Mouse (Mus musculus): ENCODE measurements around the gene Gale. TPM values are rescaled to one million over a fixed set of nuclear protein-coding genes. Genes with fewer than 3 reads are reported as not detected.

Gene Gale
- total RNA-seq (2021), result 10 to 100 TPM; 22.4 to 22.5 TPM

DNA sequence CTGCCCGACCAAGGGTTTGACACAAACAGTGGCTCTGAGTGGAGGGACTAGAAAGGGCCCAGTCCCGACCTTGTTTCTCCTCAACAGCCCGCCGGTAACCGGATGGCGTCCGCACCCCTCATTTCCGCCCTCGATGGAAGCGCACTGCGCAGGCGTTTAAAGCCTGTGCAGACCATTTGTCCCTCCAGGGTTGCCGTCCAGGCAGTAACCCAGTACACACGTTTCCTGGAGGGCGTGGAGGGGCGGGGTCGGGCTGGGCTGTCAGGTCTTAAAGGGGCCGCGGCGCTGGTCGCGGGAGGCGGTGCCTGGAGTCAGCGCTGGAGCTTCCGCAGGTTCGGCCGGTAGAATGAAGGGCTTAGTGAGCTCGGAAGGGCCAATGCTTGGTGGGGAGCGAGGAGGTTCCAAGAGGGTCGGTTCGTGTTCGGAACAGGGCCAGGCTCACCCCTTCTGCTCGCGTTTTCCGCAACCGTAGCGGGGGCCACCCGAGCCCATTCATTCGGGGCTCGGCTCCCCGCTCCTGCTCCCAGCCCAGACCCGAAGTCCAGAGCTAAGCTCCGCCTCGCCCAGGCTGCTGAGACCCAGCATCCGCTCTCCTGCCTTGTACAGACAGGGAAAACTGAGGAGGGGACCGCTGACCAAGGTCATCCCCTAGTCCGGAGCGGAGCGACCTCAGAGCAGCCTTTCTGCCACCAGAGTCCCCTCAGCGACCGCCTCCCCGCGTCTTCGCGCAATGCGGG, at the start of gene Gale:
Gene Gale (plus strand): TSS at position 271 of the 737 bp plus-strand sequence.
- DNase-seq (ENCODE audit: low spot score in 2 of 2), result peak; percentile 93 to 97
- intact Hi-C loops (cut with DNase I), result loop anchor here (1.0 kb wide), 1 partner anchor 9 kb away; the partner anchor contains the start of gene Lypla2

DNA sequence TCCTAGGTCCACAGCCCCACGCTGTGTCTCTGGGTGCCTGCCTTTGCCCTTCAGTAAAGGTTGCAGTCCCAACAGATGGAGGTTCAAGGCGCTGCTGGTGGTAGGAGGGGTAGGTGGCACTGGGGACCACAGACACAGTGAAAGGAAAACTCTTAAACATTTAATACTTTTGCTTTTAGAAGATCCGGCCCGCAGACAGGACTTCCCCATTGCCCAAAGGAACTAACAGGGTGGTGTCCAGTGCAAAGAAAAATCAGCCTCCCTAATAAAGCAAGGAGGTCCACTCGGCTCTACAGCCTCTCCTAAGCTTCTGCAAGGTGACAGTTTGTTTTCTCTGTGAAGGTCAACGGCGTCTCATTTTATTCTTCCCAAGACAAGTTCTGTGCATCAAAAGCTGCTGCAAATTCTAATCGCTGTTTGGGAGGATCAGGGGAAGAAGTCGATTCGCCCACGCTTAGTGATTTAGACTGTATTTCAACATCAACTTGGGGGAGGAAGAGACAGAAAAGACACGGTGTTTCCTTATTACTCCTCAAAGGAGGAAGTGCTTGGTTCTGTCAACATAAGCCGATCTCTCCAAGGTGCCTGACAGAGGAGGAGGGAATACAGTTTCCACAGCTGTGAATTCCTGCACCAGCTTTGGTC, 44.8 kb upstream of the Gale start:
- intact Hi-C loops (cut with DNase I), result no loop called here
- no peak for DNase-seq (ENCODE audit: low spot score in 2 of 2)

DNA sequence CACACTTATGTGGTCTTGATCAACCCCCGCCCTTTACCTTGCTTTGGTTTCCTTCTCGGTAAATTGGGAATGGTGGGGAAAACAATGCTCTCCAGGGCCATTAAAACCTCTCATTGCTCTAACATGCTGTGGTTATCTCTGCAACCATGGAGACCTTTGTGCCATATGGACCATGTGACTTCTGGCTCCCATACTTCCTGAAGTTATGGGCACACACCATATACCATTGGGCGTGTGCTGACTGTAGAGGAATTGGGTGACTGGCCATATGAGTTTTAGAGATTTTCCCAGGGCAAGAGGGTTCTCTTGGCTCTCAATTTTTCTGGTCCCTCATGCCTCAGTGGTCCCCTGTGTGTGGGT, 44.3 kb upstream of the Gale start:
- no peak for DNase-seq (ENCODE audit: low spot score in 2 of 2)
- intact Hi-C loops (cut with DNase I), result no loop called here

DNA sequence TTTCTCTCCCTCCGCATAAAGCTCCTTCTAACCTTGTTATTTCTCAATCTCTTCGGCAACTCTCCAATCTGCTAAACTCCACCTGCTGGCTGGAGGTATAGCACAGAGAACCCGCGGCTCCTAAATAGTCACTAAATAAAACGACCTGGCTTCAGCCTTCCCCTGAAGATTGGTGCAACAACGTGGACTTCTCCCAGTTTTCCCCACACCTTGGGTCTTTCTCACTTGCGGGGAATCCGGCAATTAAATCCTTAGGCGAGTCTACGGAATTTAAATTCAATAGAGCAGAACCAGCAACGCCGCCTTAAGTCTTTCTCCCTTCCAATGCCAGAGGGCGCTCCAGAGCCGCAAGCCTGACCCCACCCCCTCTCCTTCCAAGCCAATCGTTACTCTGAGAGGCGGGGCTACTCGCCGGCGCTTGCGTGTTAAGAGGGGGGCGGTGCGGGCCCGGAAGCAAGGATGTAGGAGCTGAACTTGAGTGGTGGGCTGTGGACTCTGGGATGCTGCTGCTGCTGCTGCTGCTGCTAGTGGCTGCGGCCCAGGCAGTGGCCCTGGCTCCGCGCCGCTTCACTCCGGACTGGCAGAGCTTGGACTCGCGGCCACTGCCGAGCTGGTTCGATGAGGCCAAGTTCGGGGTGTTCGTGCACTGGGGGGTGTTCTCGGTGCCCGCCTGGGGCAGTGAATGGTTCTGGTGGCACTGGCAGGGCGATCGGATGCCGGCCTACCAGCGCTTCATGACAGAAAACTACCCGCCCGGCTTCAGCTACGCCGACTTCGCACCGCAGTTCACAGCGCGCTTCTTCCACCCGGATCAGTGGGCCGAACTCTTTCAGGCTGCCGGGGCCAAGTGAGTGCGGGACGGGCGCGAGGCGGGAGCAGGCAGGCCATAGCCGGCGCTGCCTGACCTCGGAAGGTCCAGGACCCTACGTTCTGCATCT, 43.0 kb upstream of the Gale start, which contains the start of gene Fuca1:
Gene Fuca1 (plus strand): TSS at position 432 of the 938 bp plus-strand sequence.
- DNase-seq (ENCODE audit: low spot score in 2 of 2), result peak; percentile 95 to 97
- intact Hi-C loops (cut with DNase I), result loop anchor here (5.0 kb wide), 1 partner anchor 118 kb away; no protein-coding TSS in a partner anchor

DNA sequence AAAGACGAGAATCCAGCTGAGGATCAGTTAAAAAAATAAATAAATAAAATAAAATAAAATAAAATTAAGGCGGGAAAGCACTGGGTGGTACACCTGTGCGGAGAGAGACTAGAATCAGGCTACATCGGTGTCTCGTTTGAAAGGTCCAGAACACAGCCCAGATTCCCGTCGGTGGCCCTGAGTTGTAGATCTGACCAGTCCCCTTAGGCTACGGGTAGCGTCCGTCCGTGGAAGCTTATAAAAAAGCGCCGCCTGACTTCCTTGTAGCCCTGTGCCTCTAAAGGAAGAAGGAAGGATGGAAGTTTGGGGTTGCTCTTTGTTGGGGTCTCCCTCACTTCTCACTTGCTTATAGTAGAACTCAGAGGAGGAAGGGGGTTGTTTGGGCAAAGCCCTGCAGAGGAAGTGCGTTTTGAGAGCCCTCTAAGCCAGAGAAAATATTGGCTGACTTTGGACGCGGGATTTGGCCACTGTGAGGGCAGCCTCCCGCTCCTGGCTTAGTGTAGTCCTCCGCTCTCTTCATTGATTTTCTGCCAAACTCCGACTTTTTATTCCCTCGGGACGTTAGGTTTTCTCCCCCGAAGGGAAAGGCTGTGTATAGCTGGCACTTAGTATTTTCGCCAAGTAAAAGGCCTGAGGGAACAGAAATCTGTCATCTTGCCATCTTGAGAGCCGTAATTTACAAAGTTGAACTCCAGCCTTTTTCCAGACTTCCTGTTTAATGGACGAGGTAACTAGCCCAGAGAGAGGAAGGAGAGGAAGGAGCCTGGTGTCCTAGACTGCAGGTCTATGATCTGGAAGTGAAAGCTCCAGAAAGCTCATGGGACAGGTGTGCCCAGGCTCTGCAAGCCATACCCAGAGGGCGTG, 42.0 kb upstream of the Gale start:
- intact Hi-C loops (cut with DNase I), result loop anchor here (5.0 kb wide), 1 partner anchor 119 kb away; no protein-coding TSS in a partner anchor
- DNase-seq (ENCODE audit: low spot score in 2 of 2), result no peak

DNA sequence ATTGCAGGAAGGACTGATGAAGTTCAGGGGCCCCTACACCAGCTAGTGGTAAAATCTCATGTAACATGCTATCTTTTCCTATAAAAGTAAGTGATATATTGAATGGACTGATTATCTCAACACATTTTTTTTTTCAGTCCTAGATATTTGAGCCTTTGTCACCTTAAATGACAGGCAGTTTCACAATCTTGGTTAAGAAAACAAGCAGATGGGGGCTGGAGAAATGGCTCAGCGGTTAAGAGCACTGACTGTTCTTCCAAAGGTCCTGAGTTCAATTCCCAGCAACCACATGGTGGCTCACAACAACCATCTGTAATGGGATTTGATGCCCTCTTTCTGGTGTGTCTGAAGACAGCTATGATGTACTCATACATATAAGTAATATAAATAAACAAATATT, 41.3 kb upstream of the Gale start:
- intact Hi-C loops (cut with DNase I), result loop anchor here (5.0 kb wide), 1 partner anchor 120 kb away; no protein-coding TSS in a partner anchor

DNA sequence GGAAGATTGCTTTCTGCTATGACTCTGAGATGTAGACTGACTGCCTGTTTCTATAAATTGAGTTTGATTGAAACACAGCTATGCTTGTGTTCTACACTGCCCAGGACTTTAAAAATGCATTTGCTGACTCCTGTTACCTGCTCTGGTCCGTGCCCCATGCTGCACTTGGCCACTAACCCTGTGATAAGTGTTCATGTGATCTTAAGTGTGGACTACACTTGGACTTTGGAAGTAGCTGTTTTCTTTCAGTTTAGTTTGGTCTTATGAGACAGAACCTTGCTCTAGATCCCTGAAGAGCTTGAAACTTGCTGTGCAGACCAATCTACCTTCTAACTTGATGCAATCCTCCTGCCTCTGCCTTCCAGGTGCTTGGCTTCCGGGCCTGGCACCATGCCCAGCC, 39.1 kb upstream of the Gale start:
- intact Hi-C loops (cut with DNase I), result loop anchor here (5.0 kb wide), 1 partner anchor 122 kb away; no protein-coding TSS in a partner anchor
- DNase-seq (ENCODE audit: low spot score in 2 of 2), result no peak

More for the DNA sequence above, 41.3 kb upstream of the Gale start:
- no peak for DNase-seq (ENCODE audit: low spot score in 2 of 2)

DNA sequence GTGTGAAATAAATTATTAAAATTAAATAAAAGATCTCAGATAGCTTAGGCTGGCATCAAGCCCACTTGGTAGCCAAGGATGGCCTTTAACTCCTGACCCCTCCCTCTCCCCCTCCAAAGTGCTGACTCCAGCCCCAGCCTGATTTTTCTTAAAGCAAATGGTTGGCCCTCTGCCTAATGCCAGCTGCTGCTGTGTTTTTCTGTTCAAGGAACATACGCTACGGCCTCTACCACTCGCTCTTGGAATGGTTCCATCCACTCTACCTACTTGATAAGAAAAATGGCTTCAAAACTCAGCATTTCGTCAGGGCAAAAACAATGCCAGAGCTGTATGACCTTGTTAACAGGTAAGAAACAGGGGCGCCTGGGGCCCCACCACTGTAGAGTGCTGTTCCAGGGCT, 38.2 kb upstream of the Gale start:
- intact Hi-C loops (cut with DNase I), result no loop called here
- DNase-seq (ENCODE audit: low spot score in 2 of 2), result no peak

DNA sequence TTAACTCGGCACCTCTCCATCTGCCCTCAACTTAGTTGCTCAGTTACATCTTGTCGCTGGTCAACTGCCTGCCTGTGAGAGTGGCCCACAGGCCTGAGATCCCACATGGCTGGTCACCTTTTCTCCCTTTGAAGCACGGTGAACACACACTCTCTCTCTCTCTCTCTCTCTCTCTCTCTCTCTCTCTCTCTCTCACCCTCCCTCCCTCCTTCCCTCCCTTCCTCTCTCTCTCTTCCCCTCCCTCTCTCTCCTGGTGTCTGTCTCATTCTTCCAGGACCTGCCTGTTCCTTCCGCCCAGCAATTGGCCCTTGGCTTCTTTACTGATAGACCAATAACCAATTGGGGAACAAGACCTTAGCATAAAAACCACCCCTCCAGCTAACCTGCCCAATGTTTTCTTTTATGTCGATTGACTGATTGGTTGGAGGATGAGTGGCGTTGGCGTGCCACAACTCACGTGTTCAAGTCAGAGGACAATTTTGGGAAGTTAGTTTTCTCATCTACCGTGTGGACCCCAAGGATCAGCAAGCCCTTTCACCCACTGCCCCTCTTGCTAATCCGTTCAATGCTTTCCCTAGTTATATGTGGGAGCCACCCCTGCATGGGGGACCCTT, 37.2 kb upstream of the Gale start:
- DNase-seq (ENCODE audit: low spot score in 2 of 2), result no peak
- intact Hi-C loops (cut with DNase I), result no loop called here

DNA sequence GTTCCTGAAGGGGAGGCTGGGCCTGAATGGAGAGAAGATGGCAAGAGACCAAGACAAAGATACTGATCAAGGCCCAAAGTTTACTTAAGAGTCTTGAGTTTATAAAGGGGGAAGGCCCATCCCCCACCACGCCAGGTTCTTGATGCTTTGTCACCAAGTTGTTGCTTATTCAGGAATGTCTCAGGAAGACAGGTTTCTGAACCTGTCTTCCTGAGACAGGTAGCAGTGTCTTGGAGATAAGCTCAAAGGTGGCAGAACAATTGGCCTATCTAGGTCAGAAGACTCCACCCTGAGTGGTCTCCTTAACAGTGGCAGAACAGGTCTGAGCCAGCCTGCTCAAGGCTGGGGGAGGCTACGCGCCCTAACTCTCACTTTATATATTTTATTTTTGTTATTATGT, 36.7 kb upstream of the Gale start:
- intact Hi-C loops (cut with DNase I), result no loop called here
- no peak for DNase-seq (ENCODE audit: low spot score in 2 of 2)

DNA sequence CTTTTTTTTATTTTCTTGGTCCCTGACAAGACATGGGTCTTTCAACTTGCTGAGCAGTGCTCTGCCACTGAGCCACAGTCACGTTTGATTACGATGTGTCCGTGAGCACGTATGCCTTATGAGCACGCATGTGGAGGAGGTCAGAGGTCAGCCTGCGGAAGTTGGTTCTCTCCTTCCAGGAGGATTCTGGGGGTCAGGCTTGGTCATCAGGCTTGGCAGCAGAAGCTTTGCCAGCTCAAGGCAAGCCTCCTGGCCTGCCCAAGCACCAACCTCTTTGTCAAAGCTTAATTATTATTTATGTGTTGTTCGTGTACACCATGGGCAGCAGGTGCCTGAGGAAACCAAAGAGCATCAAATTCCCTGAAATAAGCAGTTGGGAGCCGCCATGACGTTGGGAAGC, 35.2 kb upstream of the Gale start:
- DNase-seq (ENCODE audit: low spot score in 2 of 2), result no peak
- intact Hi-C loops (cut with DNase I), result no loop called here

DNA sequence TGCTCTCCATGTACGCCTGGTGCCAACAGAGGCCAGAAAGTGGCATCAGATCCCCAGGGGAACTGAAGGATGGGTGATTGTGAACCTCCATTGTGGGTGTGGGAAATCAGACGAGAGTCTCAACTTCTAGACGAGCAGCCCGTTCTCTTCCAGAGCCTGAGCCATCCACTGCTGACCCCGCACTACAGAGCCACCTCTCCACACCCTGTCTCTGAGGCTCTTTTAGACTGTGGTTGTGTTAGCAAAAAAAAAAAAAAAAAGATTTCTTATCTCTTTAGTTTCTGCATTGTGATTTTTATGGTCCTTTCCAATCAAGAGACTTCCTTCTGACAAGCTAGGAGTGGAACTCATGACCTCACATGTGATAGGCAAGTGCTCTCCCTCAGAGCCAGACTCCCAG, 34.1 kb upstream of the Gale start:
- intact Hi-C loops (cut with DNase I), result no loop called here
- no peak for DNase-seq (ENCODE audit: low spot score in 2 of 2)

DNA sequence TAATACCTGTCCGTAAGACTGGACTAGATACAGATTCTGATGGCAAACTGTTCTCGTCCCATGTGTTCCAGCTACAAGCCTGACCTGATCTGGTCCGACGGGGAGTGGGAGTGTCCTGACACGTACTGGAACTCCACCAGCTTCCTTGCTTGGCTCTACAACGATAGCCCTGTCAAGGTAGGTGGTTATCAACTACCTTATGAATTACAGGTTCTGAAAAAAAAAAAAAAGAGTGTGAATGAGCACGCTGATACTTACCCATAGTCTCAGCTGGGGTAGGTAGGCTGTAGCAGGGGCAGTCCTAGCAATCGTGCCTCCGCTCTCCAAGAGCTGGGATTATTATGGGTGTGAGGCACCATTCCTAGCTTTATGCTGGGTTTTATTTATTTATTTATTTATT, 33.7 kb upstream of the Gale start:
- no peak for DNase-seq (ENCODE audit: low spot score in 2 of 2)
- intact Hi-C loops (cut with DNase I), result loop anchor here (5.0 kb wide), 1 partner anchor 38 kb away; no protein-coding TSS in a partner anchor

DNA sequence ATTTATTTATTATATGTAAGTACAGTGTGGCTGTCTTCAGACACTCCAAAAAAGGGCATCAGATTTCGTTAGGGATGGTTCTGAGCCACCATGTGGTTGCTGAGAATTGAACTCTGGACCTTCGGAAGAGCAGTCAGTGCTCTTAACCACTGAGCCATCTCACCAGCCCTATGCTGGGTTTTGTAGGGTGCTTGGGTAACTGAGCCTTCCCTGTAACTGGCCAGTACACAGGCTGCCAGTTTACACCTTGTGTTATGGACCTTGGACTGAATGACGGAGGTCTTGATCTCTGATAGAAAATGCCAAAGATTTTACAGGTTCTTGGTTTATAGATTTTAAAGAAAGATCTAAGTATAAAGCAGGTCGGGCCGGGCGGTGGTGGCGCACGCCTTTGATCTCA, 33.3 kb upstream of the Gale start:
- intact Hi-C loops (cut with DNase I), result loop anchor here (5.0 kb wide), 1 partner anchor 38 kb away; no protein-coding TSS in a partner anchor

DNA sequence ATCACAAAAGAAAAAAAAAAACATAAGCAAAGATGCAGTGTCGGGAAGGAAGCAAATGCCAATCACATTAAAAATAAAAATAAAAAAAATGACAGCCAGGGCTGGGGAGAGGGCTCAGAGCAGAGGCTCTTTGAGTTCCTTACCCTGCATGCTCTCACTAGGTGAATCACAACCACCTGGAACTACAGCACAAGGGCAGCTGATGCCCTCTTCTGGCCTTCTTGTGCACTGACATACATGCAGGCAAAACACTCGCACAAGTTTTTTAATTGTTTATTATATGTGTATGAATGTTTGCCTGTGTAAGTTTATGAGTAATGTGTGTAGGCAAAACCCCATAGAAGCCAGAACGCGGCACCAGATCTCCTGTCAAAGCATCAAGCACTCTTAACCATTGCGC, 31.7 kb upstream of the Gale start:
- intact Hi-C loops (cut with DNase I), result loop anchor here (5.0 kb wide), 1 partner anchor 40 kb away; no protein-coding TSS in a partner anchor
- DNase-seq (ENCODE audit: low spot score in 2 of 2), result no peak

More for the DNA sequence above, 33.3 kb upstream of the Gale start:
- no peak for DNase-seq (ENCODE audit: low spot score in 2 of 2)

DNA sequence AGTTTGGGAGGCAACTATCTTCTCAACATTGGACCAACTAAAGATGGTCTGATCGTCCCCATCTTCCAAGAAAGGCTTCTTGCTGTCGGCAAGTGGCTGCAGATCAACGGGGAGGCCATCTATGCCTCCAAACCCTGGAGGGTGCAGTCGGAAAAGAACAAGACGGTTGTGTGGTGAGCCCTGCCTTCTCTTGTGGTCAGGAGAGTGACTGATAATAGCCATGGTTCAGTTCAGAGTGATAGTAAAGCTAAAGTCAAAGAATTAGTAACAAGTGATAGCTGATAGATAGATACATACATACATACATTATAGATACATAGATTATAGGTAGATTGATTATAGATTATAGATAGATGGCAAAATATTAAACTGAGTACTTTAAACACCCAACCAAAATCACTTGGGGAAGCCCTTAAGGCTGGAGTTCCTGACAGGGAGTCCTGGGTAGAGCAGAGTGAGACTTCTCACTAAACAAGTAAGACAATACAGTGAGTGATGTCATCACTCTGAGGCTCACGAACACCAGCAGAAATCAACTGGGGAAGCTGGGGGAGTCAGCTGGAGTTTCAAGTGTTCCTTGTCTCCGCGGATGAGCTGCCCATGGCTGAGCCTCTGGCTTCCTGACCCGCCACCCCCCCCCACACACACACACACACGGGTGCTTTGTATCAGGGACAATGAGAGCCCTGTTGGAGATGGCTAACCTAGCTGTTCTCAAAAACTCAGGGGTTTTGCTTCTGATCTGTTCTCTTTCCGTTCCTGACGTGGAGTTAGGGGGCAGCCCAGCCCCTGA, 28.6 kb upstream of the Gale start:
- DNase-seq (ENCODE audit: low spot score in 2 of 2), result no peak
- intact Hi-C loops (cut with DNase I), result loop anchor here (5.0 kb wide), 1 partner anchor 43 kb away; no protein-coding TSS in a partner anchor

DNA sequence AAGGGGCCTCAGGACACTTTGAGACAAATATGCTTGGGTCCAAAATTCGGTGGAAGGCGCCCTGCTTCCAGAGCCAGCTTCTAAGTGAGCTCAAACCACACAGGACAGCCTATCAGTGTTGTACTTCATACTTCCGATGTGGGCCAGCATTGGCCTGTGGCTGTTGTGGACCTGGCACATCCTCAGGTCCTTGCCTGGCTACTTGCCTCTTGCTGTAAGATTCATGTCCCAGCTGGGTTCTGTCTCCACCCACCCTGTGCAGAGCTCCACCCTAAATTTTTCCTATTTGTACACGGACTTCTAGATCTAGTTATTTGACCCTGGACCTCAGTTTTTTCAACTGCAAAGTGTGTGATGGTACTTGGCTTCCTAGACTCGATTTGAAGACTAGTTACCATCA, 28.0 kb upstream of the Gale start:
- DNase-seq (ENCODE audit: low spot score in 2 of 2), result no peak
- intact Hi-C loops (cut with DNase I), result no loop called here

DNA sequence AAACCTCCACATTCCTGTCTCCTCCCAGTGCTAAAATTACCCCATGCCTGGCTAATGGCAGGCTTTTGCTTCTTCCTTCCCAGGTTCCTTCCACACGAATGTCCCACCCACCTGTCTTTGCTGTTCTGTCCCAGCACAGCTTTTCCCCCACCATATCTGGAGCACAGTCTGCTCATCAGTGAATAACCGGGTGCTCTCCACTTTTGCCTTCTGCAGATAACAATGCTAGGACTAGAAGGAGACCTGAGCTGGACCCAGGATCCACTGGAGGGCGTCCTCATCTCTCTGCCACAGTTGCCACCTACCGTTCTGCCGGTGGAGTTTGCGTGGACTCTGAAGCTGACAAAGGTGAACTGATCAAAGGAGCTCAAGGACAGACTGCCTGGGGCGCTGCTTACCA, 24.7 kb upstream of the Gale start:
- no peak for DNase-seq (ENCODE audit: low spot score in 2 of 2)

More for the DNA sequence above, 24.7 kb upstream of the Gale start:
- intact Hi-C loops (cut with DNase I), result no loop called here
